Mouse (Mus musculus): Measurements from ENCODE around the gene Btf3l4.

The Btf3l4 gene

DNA sequence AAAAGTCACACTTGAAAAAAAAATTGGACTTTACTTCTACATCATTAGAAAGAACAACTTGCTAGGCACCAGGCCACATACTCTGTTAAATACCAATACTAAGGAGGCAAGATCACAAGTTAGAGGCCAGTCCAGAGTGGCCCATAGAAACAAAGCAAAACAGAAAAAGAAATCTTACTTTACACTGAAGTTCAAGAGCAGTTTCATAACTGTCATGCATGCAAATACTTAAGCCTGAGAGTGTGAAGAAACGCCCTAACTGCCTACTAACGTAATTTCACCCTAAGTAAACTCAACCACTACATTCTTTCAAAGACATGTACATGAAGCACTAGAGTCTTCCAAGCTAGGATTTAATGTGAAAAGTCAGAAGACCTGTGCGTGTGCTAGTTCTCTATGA, 7.7 kb downstream of the Btf3l4 start:
- no peak for DNase-seq (ENCODE audit: low spot score in 2 of 2)

DNA sequence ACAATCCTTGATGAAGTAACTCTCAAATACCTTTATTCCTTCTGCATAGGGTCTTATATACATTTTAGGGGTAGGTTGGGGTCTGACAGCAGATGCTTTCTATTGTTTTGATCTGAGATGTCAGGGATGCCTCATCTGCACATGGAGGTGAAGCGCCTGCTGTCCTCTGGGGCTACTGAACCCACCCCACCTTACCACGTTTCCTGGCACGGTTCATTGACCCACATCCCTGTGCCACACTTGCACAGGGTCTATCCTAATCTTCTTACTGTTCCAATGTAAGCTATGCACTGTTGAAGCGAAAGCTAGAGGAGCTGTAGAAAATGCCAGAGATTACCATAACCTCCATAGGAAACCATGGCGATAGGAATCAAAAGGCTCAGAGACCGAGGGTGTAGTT, 21.9 kb downstream of the Btf3l4 start:
- no peak for DNase-seq (ENCODE audit: low spot score in 2 of 2)

DNA sequence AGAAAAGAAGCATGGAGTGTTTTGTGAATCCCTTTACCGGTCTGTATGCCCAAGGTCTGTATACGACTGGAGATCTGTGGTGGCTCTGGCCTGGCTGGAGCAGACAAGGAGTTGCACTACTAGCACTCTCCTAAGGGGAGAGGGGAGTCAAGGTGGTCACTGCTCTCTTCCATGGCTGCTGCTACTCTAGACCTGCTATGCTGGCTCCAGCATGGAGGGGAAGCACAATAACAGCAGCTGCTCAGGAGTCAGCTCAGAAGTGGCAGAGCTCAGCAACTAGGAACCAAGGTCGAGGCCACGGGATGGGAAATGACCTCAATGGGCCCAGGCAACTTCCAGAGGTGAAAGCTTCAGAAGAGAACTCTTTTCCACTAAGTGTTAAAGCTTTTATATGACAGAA, 22.3 kb downstream of the Btf3l4 start:
- no peak for DNase-seq (ENCODE audit: low spot score in 2 of 2)

DNA sequence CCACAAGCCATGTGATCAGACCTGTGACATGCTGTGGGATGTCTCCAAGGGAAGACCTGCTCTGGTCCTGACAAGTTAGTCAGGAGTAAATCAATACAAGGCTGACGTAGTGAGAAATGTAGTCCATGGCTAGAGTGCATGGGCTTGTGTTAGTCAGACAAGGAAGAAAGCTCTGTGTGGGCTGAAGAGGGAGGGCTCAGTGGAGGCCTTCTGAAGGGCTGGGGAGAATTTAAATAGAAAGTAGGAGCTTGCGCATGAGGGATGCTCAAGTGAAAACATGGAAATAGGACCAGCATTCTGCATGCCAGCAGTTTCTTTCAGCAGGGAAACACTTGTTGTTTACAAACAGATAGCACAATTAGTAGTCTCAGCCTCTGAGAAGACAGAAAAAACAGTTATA, 29.9 kb downstream of the Btf3l4 start:
- no peak for DNase-seq (ENCODE audit: low spot score in 2 of 2)

DNA sequence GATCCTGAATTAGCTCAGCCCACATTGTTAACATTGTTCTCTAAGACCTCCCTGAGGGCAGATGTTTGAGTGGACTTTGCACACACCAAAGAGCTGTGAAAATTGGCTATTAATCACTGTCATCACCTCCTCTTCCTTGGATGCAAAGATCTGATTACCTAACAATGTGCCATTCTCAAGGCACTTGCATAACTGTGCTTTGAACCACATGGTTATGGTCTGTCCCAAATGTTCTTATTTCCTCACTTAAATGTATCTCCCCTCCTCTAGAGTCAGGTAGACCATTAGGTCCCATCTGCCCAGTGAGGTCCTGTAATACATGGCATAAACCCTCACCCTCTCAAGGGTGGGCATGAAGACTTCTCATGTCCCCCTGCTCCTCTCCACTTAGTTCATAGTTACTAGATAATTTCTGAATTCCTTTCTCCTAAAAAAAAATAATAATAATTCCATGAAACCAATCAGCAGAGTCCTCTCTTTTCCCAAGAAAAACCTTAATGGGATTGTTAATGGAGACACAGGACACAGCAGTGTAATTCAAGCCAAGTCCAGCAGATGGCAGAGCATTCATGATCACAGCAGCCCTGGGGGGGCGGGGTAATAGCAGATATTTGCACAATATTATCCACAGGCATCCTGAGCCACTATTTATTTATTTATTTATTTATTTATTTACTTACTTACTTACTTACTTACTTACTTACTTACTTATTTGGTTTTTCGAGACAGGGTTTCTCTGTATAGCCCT, 35.2 kb downstream of the Btf3l4 start:
- peak; percentile 28 to 61 for DNase-seq (ENCODE audit: low spot score in 2 of 2)

DNA sequence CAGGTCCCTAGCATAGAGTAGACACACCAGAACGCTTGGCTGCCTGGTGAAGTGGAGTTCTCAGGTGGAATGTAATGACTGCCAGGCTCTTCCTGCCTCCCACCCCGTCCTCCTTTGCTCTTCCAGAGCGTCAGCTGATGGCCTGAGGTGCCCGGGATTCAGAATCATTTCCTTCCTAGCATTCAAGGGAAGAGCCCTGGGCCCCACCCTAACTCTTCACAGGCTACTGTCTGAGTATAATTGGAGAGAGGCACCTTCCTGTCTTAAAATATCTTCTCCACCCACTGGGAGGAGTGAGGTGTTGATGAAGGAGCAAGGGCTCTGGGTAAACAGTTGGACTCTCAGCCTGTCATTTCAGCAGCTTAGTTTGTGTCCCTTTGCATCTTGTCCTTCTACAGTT, 36.7 kb downstream of the Btf3l4 start:
- no peak for DNase-seq (ENCODE audit: low spot score in 2 of 2)

DNA sequence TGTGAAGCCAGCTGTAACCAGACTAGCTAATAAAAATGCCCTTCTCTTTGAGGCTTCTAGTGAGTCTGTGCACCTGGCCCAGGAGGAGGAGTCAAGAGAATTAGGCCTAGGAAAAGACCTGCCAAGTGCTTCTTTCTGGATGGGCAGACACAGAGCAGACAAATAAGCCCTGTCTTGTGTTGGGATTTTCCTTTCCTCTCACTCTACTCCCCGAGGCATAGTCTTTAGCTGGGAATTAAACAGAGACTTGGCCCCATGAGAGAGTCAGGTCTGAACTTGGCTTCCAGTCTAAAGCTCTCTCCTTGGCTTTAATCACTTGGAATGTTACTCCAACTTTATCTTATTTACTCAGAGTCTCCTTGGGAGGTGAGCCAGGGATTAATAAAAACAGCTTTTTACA, 39.5 kb downstream of the Btf3l4 start:
- DNase-seq (ENCODE audit: low spot score in 2 of 2): no peak

DNA sequence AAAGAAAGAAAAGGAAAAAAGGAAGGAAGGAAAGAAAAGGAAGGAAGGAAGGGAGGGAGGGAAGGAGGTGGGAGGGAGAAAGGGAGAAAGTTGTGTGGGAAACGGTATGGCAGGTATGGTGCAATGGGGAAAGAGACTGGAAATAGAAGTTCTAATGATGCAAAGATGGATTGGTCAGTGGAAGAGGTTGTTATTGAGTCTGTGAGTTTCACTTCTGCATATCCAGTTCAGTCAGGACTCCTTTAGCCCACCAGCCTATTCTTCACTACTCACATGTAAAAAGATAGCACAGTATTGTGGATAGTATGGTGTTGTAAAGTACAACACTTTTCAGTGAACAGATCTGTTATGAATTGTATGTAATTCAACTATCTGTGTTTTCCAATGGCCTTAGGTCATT, 42.9 kb downstream of the Btf3l4 start:
- DNase-seq (ENCODE audit: low spot score in 2 of 2): no peak

DNA sequence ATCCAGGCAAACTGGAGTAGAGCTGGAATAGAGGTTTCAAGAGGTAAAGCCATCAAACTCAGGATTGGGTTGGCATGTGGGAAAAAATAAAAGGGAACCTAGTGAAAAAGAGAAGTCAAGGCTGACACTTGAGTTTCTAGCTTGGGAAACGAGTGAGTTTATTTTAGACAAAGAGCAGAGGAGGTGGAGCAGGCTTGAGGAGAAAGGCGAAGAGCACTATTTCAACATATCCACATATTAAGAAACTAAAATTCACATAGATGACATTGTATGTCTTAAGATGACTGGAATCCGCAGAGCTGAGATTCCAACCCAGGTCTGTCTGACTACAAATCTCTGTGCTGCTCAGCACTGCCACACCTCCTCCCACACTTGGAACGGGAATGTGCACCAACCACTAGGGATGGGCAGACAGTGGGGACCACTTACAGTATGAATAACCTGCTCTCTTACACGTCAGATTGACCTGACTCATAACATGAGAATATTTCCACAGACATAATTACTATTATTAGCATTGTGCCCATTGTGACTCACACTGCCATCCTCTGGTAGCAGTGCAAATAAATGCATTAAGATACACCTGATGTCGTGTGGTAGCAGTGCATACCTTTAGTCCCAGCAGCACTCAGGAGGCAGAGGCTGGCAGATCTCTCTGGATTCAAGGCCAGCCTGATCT, 44.0 kb downstream of the Btf3l4 start:
- no peak for DNase-seq (ENCODE audit: low spot score in 2 of 2)

DNA sequence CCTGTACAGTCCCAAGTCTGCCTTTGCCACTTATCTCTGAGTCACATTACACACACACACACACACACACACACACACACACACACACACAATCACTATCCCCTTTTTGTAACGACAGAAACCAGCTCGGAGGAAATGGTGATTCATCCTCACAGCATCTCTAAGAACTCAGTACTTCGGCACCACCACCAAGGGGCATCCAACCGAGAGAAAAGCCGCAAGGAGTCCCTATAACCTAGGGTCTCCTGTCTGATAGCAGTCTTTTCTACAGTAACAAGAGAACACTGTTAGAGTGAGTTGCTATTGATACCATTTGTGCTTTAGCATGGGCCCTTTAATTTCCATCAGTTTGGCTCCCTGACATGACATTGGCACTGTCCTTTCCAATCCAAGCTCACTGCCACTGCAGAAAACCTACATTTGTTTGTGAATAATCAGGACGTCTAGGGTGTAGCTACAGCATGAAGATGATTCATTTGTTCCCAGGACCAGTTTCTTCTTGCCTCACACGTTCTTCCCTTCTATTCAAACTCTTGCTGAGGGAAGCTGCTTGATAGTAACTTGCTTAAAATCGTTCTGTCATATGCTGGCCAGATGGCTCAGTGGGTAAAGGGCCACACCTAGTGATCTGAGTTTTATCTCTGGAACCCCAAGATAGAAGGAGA, 50.9 kb downstream of the Btf3l4 start:
- no peak for DNase-seq (ENCODE audit: low spot score in 2 of 2)

DNA sequence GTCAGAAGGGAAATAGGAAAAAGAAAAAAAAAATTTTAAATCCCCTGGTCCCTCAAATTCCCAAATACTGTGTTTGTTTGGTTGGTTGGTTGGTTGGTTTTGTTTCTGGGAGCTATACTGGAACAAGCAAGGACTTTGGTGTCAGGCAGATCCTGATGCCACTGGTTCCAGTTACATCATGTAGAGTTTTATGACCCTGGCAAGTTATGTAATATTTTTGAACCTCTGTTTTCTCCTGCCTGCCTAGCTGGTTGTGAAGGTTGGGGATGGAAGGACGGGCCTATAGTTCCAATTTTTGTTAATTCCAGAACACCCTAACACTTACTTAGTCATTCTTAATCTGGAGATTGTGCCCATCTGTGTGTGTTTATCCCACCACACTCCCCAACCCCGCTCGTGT, 51.8 kb downstream of the Btf3l4 start:
- no peak for DNase-seq (ENCODE audit: low spot score in 2 of 2)

DNA sequence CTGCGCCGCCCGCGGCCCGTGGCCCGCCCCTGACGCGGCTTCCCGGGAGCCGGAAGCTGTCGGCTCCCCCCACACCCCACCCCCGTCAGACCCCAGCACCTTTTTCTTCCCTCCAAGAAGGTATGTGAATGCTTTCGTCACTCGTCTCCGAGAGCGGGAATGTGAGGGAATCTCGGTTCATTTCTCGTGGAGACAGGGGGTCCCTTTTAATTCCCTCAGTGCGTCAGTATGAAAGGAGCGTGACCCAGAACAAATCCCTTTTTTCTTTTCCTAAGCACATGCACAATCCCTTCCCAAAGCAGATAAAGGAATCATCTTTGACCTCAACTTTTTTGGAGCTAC, 52.6 kb downstream of the Btf3l4 start:
- DNase-seq (ENCODE audit: low spot score in 2 of 2): no peak

DNA sequence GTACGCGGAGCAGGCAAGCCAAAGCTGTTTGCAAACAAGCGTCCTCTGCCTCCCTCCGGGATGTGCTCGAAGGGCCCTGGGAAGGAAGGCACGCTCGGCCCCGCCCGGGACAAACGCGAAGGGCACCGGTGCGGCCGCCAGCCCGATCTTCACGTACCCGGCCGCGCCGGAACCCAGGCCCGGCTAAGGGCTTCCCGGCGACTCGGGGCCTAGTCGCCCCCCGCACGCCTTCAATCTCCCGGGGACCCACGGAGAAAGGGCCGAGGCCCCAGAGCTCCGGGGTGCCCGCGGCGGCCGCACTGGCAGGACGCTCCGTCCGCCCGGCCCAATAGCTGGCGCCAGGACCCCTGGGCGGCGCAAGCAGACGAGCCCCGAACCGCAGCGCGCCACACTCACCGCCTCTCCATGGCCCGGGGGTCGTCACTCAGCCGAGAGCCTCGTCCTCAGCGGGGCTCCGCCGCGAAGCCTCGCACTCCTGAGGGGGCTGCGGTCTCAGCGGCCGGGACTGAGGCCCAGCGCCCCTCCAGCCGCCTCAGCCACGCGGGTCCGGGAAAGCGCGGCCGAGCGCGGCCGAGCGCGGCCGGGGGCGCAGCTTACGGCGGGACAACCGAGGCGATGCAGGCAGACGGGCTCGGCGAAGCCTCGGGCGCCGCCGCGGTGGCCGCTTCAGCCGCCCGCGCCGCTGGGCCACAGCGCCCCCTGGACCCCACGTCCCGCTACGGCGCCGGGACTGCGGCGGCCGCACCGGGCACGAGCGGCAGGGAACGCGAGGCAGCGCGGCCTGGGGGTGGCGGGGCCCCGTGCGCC, 53.2 kb downstream of the Btf3l4 start, which contains the start of gene Zfyve9:
Gene Zfyve9 (minus strand): TSS at position 742 of the 807 bp plus-strand sequence.
- DNase-seq (ENCODE audit: low spot score in 2 of 2): peak; percentile 69 to 73

DNA sequence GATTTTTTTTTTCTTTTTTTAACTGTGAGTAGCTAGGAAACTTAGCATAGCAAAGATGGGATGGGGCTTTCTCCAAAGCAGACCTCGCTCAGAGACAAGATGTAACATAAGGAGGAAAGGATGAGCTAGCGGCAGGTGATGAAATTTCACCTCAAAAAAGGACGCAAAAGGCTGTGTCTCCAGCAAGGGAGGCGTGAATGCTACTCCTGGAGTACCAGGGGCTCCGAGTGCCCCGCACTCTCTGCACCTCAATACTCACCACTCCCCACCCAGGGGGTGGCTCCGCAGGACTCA, 53.7 kb downstream of the Btf3l4 start:
- no peak for DNase-seq (ENCODE audit: low spot score in 2 of 2)

DNA sequence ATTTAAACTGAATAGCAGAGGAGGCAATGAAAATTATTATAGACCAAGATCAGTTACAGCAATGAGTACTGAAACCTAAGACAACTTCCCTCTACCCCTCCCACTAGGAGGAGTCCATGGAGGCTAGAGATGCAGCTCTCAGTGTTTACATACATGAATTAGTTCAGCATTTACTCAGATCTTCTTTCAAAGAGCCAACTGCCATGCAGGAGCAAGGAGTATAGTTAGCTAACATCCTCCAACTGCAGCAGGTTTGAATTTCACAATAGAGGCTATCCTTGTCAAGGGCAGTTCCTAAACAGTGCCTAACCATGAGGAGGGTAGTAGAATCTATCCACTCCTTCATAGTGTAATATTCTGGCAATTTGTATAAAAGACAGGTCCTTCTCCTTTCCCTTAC, 64.9 kb downstream of the Btf3l4 start:
- no peak for DNase-seq (ENCODE audit: low spot score in 2 of 2)

All from urinary bladder, adult 18-20 months (tissue).